Mouse (Mus musculus) regulatory T cell (primary cell): ENCODE measurements around the gene Pam.

ENCODE experiments used
- in situ Hi-C: fragments of 300-600 bp; cut with MboI, MseI; formaldehyde crosslinking; loops from one replicate; pipeline ENCODE4 v1.15.1; 2025; ENCODE audit warnings: high pct_unique_total_duplicates

Pam gene

GRCm38 (mm10) chr1:97834354-97834822 is 261.1 kb downstream of the Pam start:
- in situ Hi-C loops, result no loop called here

- in situ Hi-C loops, result no loop called here
These were observed 261.7 kb downstream of the Pam start for GRCm38 (mm10) chr1:97833466-97834353.

GRCm38 (mm10) chr1:97828087-97828486 is 267.4 kb downstream of the Pam start:
- in situ Hi-C loops, result no loop called here

GRCm38 (mm10) chr1:97827566-97827965 is 267.9 kb downstream of the Pam start:
- in situ Hi-C loops, result no loop called here

GRCm38 (mm10) chr1:97822904-97823303 is 272.5 kb downstream of the Pam start:
- in situ Hi-C loops, result loop anchor here (25.0 kb wide), 1 partner anchor 339 kb away; no protein-coding TSS in a partner anchor

GRCm38 (mm10) chr1:97822203-97822602 is 273.2 kb downstream of the Pam start:
- in situ Hi-C loops, result loop anchor here (25.0 kb wide), 1 partner anchor 340 kb away; no protein-coding TSS in a partner anchor

GRCm38 (mm10) chr1:97821282-97821681 is 274.2 kb downstream of the Pam start:
- in situ Hi-C loops, result loop anchor here (25.0 kb wide), 1 partner anchor 341 kb away; no protein-coding TSS in a partner anchor

- in situ Hi-C loops, result loop anchor here (5.0 to 25.0 kb wide), 3 partner anchors 353 to 965 kb away; no protein-coding TSS in a partner anchor
These were observed 286.1 kb downstream of the Pam start for GRCm38 (mm10) chr1:97809255-97809912.

GRCm38 (mm10) chr1:97804520-97804919 is 290.9 kb downstream of the Pam start:
- in situ Hi-C loops, result loop anchor here (10.0 to 25.0 kb wide), 2 partner anchors 358 to 960 kb away; no protein-coding TSS in a partner anchor

GRCm38 (mm10) chr1:97802207-97802902 is 293.1 kb downstream of the Pam start:
- in situ Hi-C loops, result loop anchor here (10.0 to 25.0 kb wide), 2 partner anchors 360 to 958 kb away; no protein-coding TSS in a partner anchor

GRCm38 (mm10) chr1:97795936-97796335 is 299.5 kb downstream of the Pam start:
- in situ Hi-C loops, result no loop called here

GRCm38 (mm10) chr1:97794110-97794509 is 301.3 kb downstream of the Pam start:
- in situ Hi-C loops, result no loop called here

GRCm38 (mm10) chr1:97788490-97788889 is 307.0 kb downstream of the Pam start:
- in situ Hi-C loops, result no loop called here

GRCm38 (mm10) chr1:97787674-97788073 is 307.8 kb downstream of the Pam start:
- in situ Hi-C loops, result no loop called here

- in situ Hi-C loops, result no loop called here
These were observed 309.6 kb downstream of the Pam start for GRCm38 (mm10) chr1:97785685-97786393.

- in situ Hi-C loops, result no loop called here
These were observed 310.5 kb downstream of the Pam start for GRCm38 (mm10) chr1:97784928-97785327.

- in situ Hi-C loops, result no loop called here
These were observed 313.8 kb downstream of the Pam start for GRCm38 (mm10) chr1:97781674-97782073.

- in situ Hi-C loops, result no loop called here
These were observed 321.5 kb downstream of the Pam start for GRCm38 (mm10) chr1:97773973-97774372.

- in situ Hi-C loops, result no loop called here
These were observed 322.1 kb downstream of the Pam start for GRCm38 (mm10) chr1:97773362-97773761.

GRCm38 (mm10) chr1:97771727-97772126 is 323.7 kb downstream of the Pam start:
- in situ Hi-C loops, result no loop called here

GRCm38 (mm10) chr1:97771118-97771517 is 324.3 kb downstream of the Pam start:
- in situ Hi-C loops, result no loop called here
